Mouse (Mus musculus) CH12.LX (cell line): Measurements from ENCODE around the gene Gm4881. TPM values are rescaled to one million over a fixed set of nuclear protein-coding genes. Genes with fewer than 3 reads are reported as not detected.

Experiments used
- DNase-seq: peaks from one replicate; pipeline ENCODE4 v3.0.0-alpha.2; 2013; ENCODE audit errors: extremely low read depth
- H3K27ac ChIP-seq: 2 replicates; pipeline ENCODE4 v1.5.1; 2012; ENCODE audit warnings: low read depth, mild to moderate bottlenecking, control low read depth, moderate library complexity; ENCODE audit not compliant: insufficient read depth
- H3K27me3 ChIP-seq: replicated peaks from 2 replicates; pipeline ENCODE3; 2012; ENCODE audit warnings: inconsistent platforms
- H3K36me3 ChIP-seq, 2 experiments: replicated peaks in 1 of 2; 2 replicates each; pipeline versions ENCODE3 to v1.6.1; 2012; ENCODE audit warnings: inconsistent platforms in 1 of 2, low read length in 1 of 2, mild to moderate bottlenecking in 1 of 2, mixed read lengths in 1 of 2, moderate library complexity in 1 of 2; ENCODE audit not compliant: control insufficient read depth in 1 of 2, insufficient read depth in 1 of 2
- H3K4me1 ChIP-seq, 2 experiments: 2 replicates each; pipeline ENCODE4 v1.6.1; 2012; ENCODE audit warnings: inconsistent platforms in 1 of 2, moderate library complexity in 1 of 2; ENCODE audit not compliant: insufficient read depth in 2 of 2, control insufficient read depth in 1 of 2
- H3K4me2 ChIP-seq: 2 replicates; pipeline ENCODE4 v1.6.1; 2012; ENCODE audit warnings: low read depth, mild to moderate bottlenecking, control low read depth; ENCODE audit not compliant: poor library complexity, insufficient read depth, severe bottlenecking
- H3K4me3 ChIP-seq, 3 experiments: fragments of 150-350 bp in 1 of 3; sonication (generic) in 1 of 3; replicated peaks in 1 of 3; 2 replicates each; pipeline versions ENCODE3 to v1.5.1; 2011 to 2012; ENCODE audit warnings: low read depth in 2 of 3, low read length in 2 of 3, mild to moderate bottlenecking in 2 of 3, moderate library complexity in 2 of 3, control low read depth in 1 of 3, improper control_type of control experiment in 1 of 3, inconsistent platforms in 1 of 3, mixed read lengths in 1 of 3; ENCODE audit not compliant: poor library complexity in 1 of 3
- H3K79me2 ChIP-seq: replicated peaks from 2 replicates; pipeline ENCODE4 v1.6.1; 2012; ENCODE audit warnings: mild to moderate bottlenecking, moderate library complexity; ENCODE audit not compliant: control insufficient read depth, poor library complexity, insufficient read depth, severe bottlenecking; ENCODE audit errors: extremely low read depth
- H3K9ac ChIP-seq: 2 replicates; pipeline ENCODE4 v1.6.1; 2012; ENCODE audit warnings: low read depth, mild to moderate bottlenecking, control low read depth, moderate library complexity; ENCODE audit not compliant: insufficient read depth
- H3K9me3 ChIP-seq: replicated peaks from 2 replicates; pipeline ENCODE3; 2012; ENCODE audit warnings: low read length, inconsistent platforms, mixed read lengths
- CHD2 ChIP-seq: IDR thresholded peaks from 2 replicates; pipeline ENCODE4 v1.6.1; 2011; ENCODE audit warnings: low read length, improper control_type of control experiment
- CTCF ChIP-seq, 2 experiments: IDR thresholded peaks in 1 of 2; conservative IDR thresholded peaks in 1 of 2; 2 replicates each; pipeline ENCODE4 v1.5.1; 2011 to 2012; ENCODE audit warnings: low read depth in 2 of 2, low read length in 2 of 2, improper control_type of control experiment in 1 of 2, inconsistent platforms in 1 of 2, mild to moderate bottlenecking in 1 of 2, moderate library complexity in 1 of 2
- ETS1 ChIP-seq: conservative IDR thresholded peaks from 2 replicates; pipeline ENCODE4 v1.6.1; 2012; ENCODE audit warnings: low read depth, mild to moderate bottlenecking, inconsistent platforms, low read length, improper control_type of control experiment, moderate library complexity
- MAX ChIP-seq: IDR thresholded peaks from 2 replicates; pipeline ENCODE4 v1.6.1; 2011; ENCODE audit warnings: low read length, improper control_type of control experiment
- PAX5 ChIP-seq: IDR thresholded peaks from 2 replicates; pipeline ENCODE4 v1.6.1; 2012; ENCODE audit warnings: low read length, inconsistent platforms, mixed read lengths
- RCOR1 ChIP-seq: conservative IDR thresholded peaks from 2 replicates; pipeline ENCODE4 v1.6.1; 2012; ENCODE audit warnings: low read depth, mild to moderate bottlenecking, inconsistent platforms, low read length, improper control_type of control experiment
- SMC3 ChIP-seq: IDR thresholded peaks from 2 replicates; pipeline ENCODE4 v1.6.1; 2011; ENCODE audit warnings: low read depth, low read length, improper control_type of control experiment
- UBTF ChIP-seq: IDR thresholded peaks from 2 replicates; pipeline ENCODE4 v1.6.1; 2012; ENCODE audit warnings: low read depth, mild to moderate bottlenecking, inconsistent platforms, low read length, improper control_type of control experiment, moderate library complexity
- USF1 ChIP-seq: IDR thresholded peaks from 2 replicates; pipeline ENCODE4 v1.6.1; 2014; ENCODE audit warnings: low read depth, mild to moderate bottlenecking, inconsistent platforms, low read length, improper control_type of control experiment
- ZC3H11A ChIP-seq: IDR thresholded peaks from 2 replicates; pipeline ENCODE4 v1.6.1; 2012; ENCODE audit warnings: low read depth, mild to moderate bottlenecking, inconsistent platforms, low read length, improper control_type of control experiment
- ZMIZ1 ChIP-seq: IDR thresholded peaks from 2 replicates; pipeline ENCODE4 v1.6.1; 2012; ENCODE audit warnings: low read depth, mild to moderate bottlenecking, inconsistent platforms, low read length, improper control_type of control experiment
- dilution Hi-C: fragments of 300-500 bp; cut with MboI; formaldehyde crosslinking; loops from 2 replicates; pipeline ENCODE4 v1.14.3; 2020; ENCODE audit warnings: low sequenced_read_pairs; ENCODE audit not compliant: extremely low pct_unique_long_range_greater_than_20kb, extremely low pct_ligation_motif_present
- in situ Hi-C: fragments of 300-500 bp; cut with MboI; formaldehyde crosslinking; loops from 3 replicates; pipeline ENCODE4 v1.14.3; 2019; ENCODE audit warnings: low sequenced_read_pairs, low pct_ligation_motif_present, low pct_unique_long_range_greater_than_20kb, mixed read lengths
- polyA plus RNA-seq: library from polyadenylated mRNA; unstranded; fragments of >175 nt; gene quantifications from 2 replicates; pipeline ENCODE4 v1.2.1, GENCODE M21; 2012; ENCODE audit warnings: low read depth; ENCODE audit not compliant: insufficient read length
- total RNA-seq, 2 experiments: library from RNA; depleted of rRNA; stranded (reverse); fragments of 300-350 nt in 1 of 2; fragments of >200 nt in 1 of 2; gene quantifications; 2 replicates each; pipeline ENCODE4 v1.2.3; 2012 to 2014

Gm4881 gene
- total and polyA plus RNA-seq, 3 experiments: not detected

- TF ChIP-seq CTCF (conservative IDR thresholded peaks at IDR 0.05 in 1 of 2, IDR thresholded peaks at IDR 0.05 in 1 of 2; ENCODE audit: low read depth in 2 of 2, low read length in 2 of 2) (peak; percentile 85 to 87), SMC3 (peak; percentile 56)
Observed at GRCm38 (mm10) chr7:24974893-24975595, 30.8 kb upstream of the Gm4881 start (continued).

- Histone ChIP-seq H3K27ac (no peak overlapping the region), H3K27me3 (peaks cover 23% of the 10 kb centered on the region), H3K4me3 (no peak overlapping the region), H3K9ac (no peak overlapping the region), H3K36me3 (peaks cover 0 to 16% of the 10 kb centered on the region in 2 experiments), H3K9me3 (no peaks in the 10 kb centered on the region), H3K4me1 (peaks cover 5 to 42% of the 10 kb centered on the region in 2 experiments; a peak in 3 of 4 replicates), H3K4me2 (no peak overlapping the region), H3K79me2 (no peaks in the 10 kb centered on the region)
- in situ Hi-C loops (no loop called here), dilution Hi-C loops (no loop called here)
- no peak for DNase-seq
- TF ChIP-seq CHD2 (no peak), UBTF (no peak)
Observed at GRCm38 (mm10) chr7:24973902-24974301, 29.6 kb upstream of the Gm4881 start.

GRCm38 (mm10) chr7:24973208-24973607, 28.9 kb upstream of the Gm4881 start:
- peaks cover 5 to 35% of the 10 kb centered on the region in 2 experiments; a peak in 3 of 4 replicates for H3K4me1 ChIP-seq
- dilution Hi-C loops (no loop called here), in situ Hi-C loops (no loop called here)

More at GRCm38 (mm10) chr7:24973208-24973607, 28.9 kb upstream of the Gm4881 start:
- Histone ChIP-seq H3K4me3 (no peak overlapping the region), H3K27ac (no peak overlapping the region), H3K9ac (no peak overlapping the region), H3K36me3 (peaks cover 0 to 17% of the 10 kb centered on the region in 2 experiments), H3K9me3 (no peaks in the 10 kb centered on the region), H3K27me3 (peaks cover 21% of the 10 kb centered on the region), H3K79me2 (no peaks in the 10 kb centered on the region), H3K4me2 (peak overlapping the region; percentile 16; the same call in 1 of the 2 replicates)
- TF ChIP-seq CTCF (conservative IDR thresholded peaks at IDR 0.05 in 1 of 2, IDR thresholded peaks at IDR 0.05 in 1 of 2; ENCODE audit: low read depth in 2 of 2, low read length in 2 of 2) (no peak), RCOR1 (no peak), MAX (no peak), ZMIZ1 (no peak), ZC3H11A (no peak), USF1 (no peak), SMC3 (no peak), ETS1 (no peak), PAX5 (no peak)
- no peak for DNase-seq
